Mouse (Mus musculus): ENCODE measurements around the gene Mllt6. TPM values are rescaled to one million over a fixed set of nuclear protein-coding genes. Genes with fewer than 3 reads are reported as not detected.
A peak's percentile ranks its signal among the peaks of the same experiment; 100 is the strongest.

Gene Mllt6
- polyA plus RNA-seq, 1 experiment: 15.5 TPM

- TF ChIP-seq MAX (IDR thresholded peaks at IDR 0.05; ENCODE audit: low read depth): no peak
- TF ChIP-seq CEBPB (IDR thresholded peaks at IDR 0.05; ENCODE audit: insufficient read depth, poor library complexity, severe bottlenecking): no peak
- TF ChIP-seq SRF (IDR thresholded peaks at IDR 0.05; ENCODE audit: control insufficient read depth, insufficient read length, low read depth): no peak
- no peak for TF ChIP-seq POLR2A (IDR thresholded peaks at IDR 0.05; ENCODE audit: insufficient read length, low read depth)
- TF ChIP-seq E2F4 (IDR thresholded peaks at IDR 0.05; ENCODE audit: insufficient read depth): no peak
- TF ChIP-seq POLR2AphosphoS2 (IDR thresholded peaks at IDR 0.05; ENCODE audit: insufficient read length, low read depth): no peak
- no peak for TF ChIP-seq USF1 (IDR thresholded peaks at IDR 0.05; ENCODE audit: low read depth)
- TF ChIP-seq REST (IDR thresholded peaks at IDR 0.05; ENCODE audit: insufficient read depth, insufficient read length): no peak
- TF ChIP-seq TCF3 (IDR thresholded peaks at IDR 0.05; ENCODE audit: insufficient read length, low read depth): no peak
- no peak for TF ChIP-seq MYOD1 (IDR thresholded peaks at IDR 0.05; ENCODE audit: control insufficient read depth in 1 of 3, insufficient read length in 2 of 3, low read depth in 2 of 3)
- no peak for TF ChIP-seq TCF12 (IDR thresholded peaks at IDR 0.05; ENCODE audit: insufficient read depth, poor library complexity, severe bottlenecking)
- H3K36me3 ChIP-seq (ENCODE audit: control insufficient read depth, insufficient read depth): peaks cover 10% of the 10 kb centered on the region
- H3ac ChIP-seq (ENCODE audit: control insufficient read depth, insufficient read length): no peak overlapping the region
- no peaks in the 10 kb centered on the region for H3K79me2 ChIP-seq (ENCODE audit: control insufficient read depth, insufficient read depth)
- no peak overlapping the region for H3K4me2 ChIP-seq (ENCODE audit: low read depth)
- H3K4me3 ChIP-seq: no peak overlapping the region
- no peaks in the 10 kb centered on the region for H3K27me3 ChIP-seq (ENCODE audit: control insufficient read depth, insufficient read depth, insufficient read length)
These were observed 14.2 kb downstream of the Mllt6 start for GRCm38 (mm10) chr11:97677381-97677780.

GRCm38 (mm10) chr11:97677842-97678241 lies 14.6 kb downstream of the Mllt6 start:
- Histone ChIP-seq H3K4me3 (no peak overlapping the region), H3K79me2 (ENCODE audit: control insufficient read depth, insufficient read depth) (no peaks in the 10 kb centered on the region), H3ac (ENCODE audit: control insufficient read depth, insufficient read length) (no peak overlapping the region), H3K4me2 (ENCODE audit: low read depth) (no peak overlapping the region), H3K36me3 (ENCODE audit: control insufficient read depth, insufficient read depth) (peaks cover 8% of the 10 kb centered on the region), H3K27me3 (ENCODE audit: control insufficient read depth, insufficient read depth, insufficient read length) (no peaks in the 10 kb centered on the region)
- TF ChIP-seq MYOD1 (IDR thresholded peaks at IDR 0.05; ENCODE audit: control insufficient read depth in 1 of 3, insufficient read length in 2 of 3, low read depth in 2 of 3) (no peak), USF1 (IDR thresholded peaks at IDR 0.05; ENCODE audit: low read depth) (no peak), MYOG (IDR thresholded peaks at IDR 0.05; ENCODE audit: control insufficient read depth in 1 of 3, insufficient read depth in 1 of 3, insufficient read length in 2 of 3, low read depth in 2 of 3) (no peak)

GRCm38 (mm10) chr11:97678301-97678700 lies 15.1 kb downstream of the Mllt6 start:
- no peak for TF ChIP-seq MYOD1 (IDR thresholded peaks at IDR 0.05; ENCODE audit: control insufficient read depth in 1 of 3, insufficient read length in 2 of 3, low read depth in 2 of 3)
- TF ChIP-seq USF1 (IDR thresholded peaks at IDR 0.05; ENCODE audit: low read depth): no peak
- TF ChIP-seq POLR2AphosphoS2 (IDR thresholded peaks at IDR 0.05; ENCODE audit: insufficient read length, low read depth): no peak
- no peak for TF ChIP-seq E2F4 (IDR thresholded peaks at IDR 0.05; ENCODE audit: insufficient read depth)
- no peak for TF ChIP-seq REST (IDR thresholded peaks at IDR 0.05; ENCODE audit: insufficient read depth, insufficient read length)
- TF ChIP-seq TCF12 (IDR thresholded peaks at IDR 0.05; ENCODE audit: insufficient read depth, poor library complexity, severe bottlenecking): no peak
- no peak for TF ChIP-seq TCF3 (IDR thresholded peaks at IDR 0.05; ENCODE audit: insufficient read length, low read depth)
- TF ChIP-seq SRF (IDR thresholded peaks at IDR 0.05; ENCODE audit: control insufficient read depth, insufficient read length, low read depth): no peak
- no peak for TF ChIP-seq POLR2A (IDR thresholded peaks at IDR 0.05; ENCODE audit: insufficient read length, low read depth)
- TF ChIP-seq MYOG (IDR thresholded peaks at IDR 0.05; ENCODE audit: control insufficient read depth in 1 of 3, insufficient read depth in 1 of 3, insufficient read length in 2 of 3, low read depth in 2 of 3): no peak
- no peak overlapping the region for H3K4me2 ChIP-seq (ENCODE audit: low read depth)
- H3K4me3 ChIP-seq: no peak overlapping the region
- H3ac ChIP-seq (ENCODE audit: control insufficient read depth, insufficient read length): no peak overlapping the region
- peaks cover 8% of the 10 kb centered on the region for H3K36me3 ChIP-seq (ENCODE audit: control insufficient read depth, insufficient read depth)
- no peaks in the 10 kb centered on the region for H3K79me2 ChIP-seq (ENCODE audit: control insufficient read depth, insufficient read depth)
- no peaks in the 10 kb centered on the region for H3K27me3 ChIP-seq (ENCODE audit: control insufficient read depth, insufficient read depth, insufficient read length)

GRCm38 (mm10) chr11:97680430-97680829 lies 17.2 kb downstream of the Mllt6 start:
- H3ac ChIP-seq (ENCODE audit: control insufficient read depth, insufficient read length): no peak overlapping the region
- TF ChIP-seq CEBPB (IDR thresholded peaks at IDR 0.05; ENCODE audit: insufficient read depth, poor library complexity, severe bottlenecking) (no peak), MYOG (IDR thresholded peaks at IDR 0.05; ENCODE audit: control insufficient read depth in 1 of 3, insufficient read depth in 1 of 3, insufficient read length in 2 of 3, low read depth in 2 of 3) (peak in 1 of 3 experiments; percentile 15)
- no peak overlapping the region for H3K4me3 ChIP-seq
- H3K36me3 ChIP-seq (ENCODE audit: control insufficient read depth, insufficient read depth): peaks cover 8% of the 10 kb centered on the region
- H3K79me2 ChIP-seq (ENCODE audit: control insufficient read depth, insufficient read depth): no peaks in the 10 kb centered on the region
- no peak overlapping the region for H3K4me2 ChIP-seq (ENCODE audit: low read depth)
- H3K27me3 ChIP-seq (ENCODE audit: control insufficient read depth, insufficient read depth, insufficient read length): no peaks in the 10 kb centered on the region

GRCm38 (mm10) chr11:97682504-97683055 lies 19.4 kb downstream of the Mllt6 start:
- no peak overlapping the region for H3K4me3 ChIP-seq
- no peak overlapping the region for H3ac ChIP-seq (ENCODE audit: control insufficient read depth, insufficient read length)
- H3K27me3 ChIP-seq (ENCODE audit: control insufficient read depth, insufficient read depth, insufficient read length): no peaks in the 10 kb centered on the region
- H3K4me2 ChIP-seq (ENCODE audit: low read depth): no peak overlapping the region
- H3K79me2 ChIP-seq (ENCODE audit: control insufficient read depth, insufficient read depth): no peaks in the 10 kb centered on the region
- peaks cover 2% of the 10 kb centered on the region for H3K36me3 ChIP-seq (ENCODE audit: control insufficient read depth, insufficient read depth)
- TF ChIP-seq MYOD1 (IDR thresholded peaks at IDR 0.05; ENCODE audit: control insufficient read depth in 1 of 3, insufficient read length in 2 of 3, low read depth in 2 of 3) (no peak), E2F4 (IDR thresholded peaks at IDR 0.05; ENCODE audit: insufficient read depth) (no peak), TCF12 (IDR thresholded peaks at IDR 0.05; ENCODE audit: insufficient read depth, poor library complexity, severe bottlenecking) (no peak), REST (IDR thresholded peaks at IDR 0.05; ENCODE audit: insufficient read depth, insufficient read length) (no peak), CEBPB (IDR thresholded peaks at IDR 0.05; ENCODE audit: insufficient read depth, poor library complexity, severe bottlenecking) (no peak), MYOG (IDR thresholded peaks at IDR 0.05; ENCODE audit: control insufficient read depth in 1 of 3, insufficient read depth in 1 of 3, insufficient read length in 2 of 3, low read depth in 2 of 3) (no peak), POLR2AphosphoS2 (IDR thresholded peaks at IDR 0.05; ENCODE audit: insufficient read length, low read depth) (no peak), TCF3 (IDR thresholded peaks at IDR 0.05; ENCODE audit: insufficient read length, low read depth) (no peak), POLR2A (IDR thresholded peaks at IDR 0.05; ENCODE audit: insufficient read length, low read depth) (no peak), MAX (IDR thresholded peaks at IDR 0.05; ENCODE audit: low read depth) (no peak), SRF (IDR thresholded peaks at IDR 0.05; ENCODE audit: control insufficient read depth, insufficient read length, low read depth) (no peak), USF1 (IDR thresholded peaks at IDR 0.05; ENCODE audit: low read depth) (no peak)
